Mouse (Mus musculus) erythroblast, embryonic 14.5 days (primary cell): ENCODE data around the gene Akr1d1. TPM values are rescaled to one million over a fixed set of nuclear protein-coding genes. Genes with fewer than 3 reads are reported as not detected.

Source experiments
- H3K27me3 ChIP-seq: 2 replicates; pipeline ENCODE4 v1.6.1; 2012; ENCODE audit warnings: inconsistent platforms; ENCODE audit not compliant: control insufficient read depth
- H3K36me3 ChIP-seq: 2 replicates; pipeline ENCODE4 v1.6.1; 2012; ENCODE audit warnings: mild to moderate bottlenecking, inconsistent platforms; ENCODE audit not compliant: control insufficient read depth
- H3K4me1 ChIP-seq: 2 replicates; pipeline ENCODE4 v1.6.1; 2012; ENCODE audit warnings: inconsistent platforms; ENCODE audit not compliant: control insufficient read depth
- H3K4me3 ChIP-seq: replicated peaks from 2 replicates; pipeline ENCODE3; 2012; ENCODE audit warnings: moderate library complexity, mild to moderate bottlenecking, inconsistent platforms
- H3K9me3 ChIP-seq: 2 replicates; pipeline ENCODE4 v1.6.1; 2012; ENCODE audit warnings: low read length, inconsistent platforms, mixed read lengths; ENCODE audit not compliant: control insufficient read depth
- GATA1 ChIP-seq: IDR thresholded peaks from 2 replicates; pipeline ENCODE4 v1.6.1; 2012; ENCODE audit warnings: low read length, inconsistent platforms, mixed read lengths
- TAL1 ChIP-seq: IDR thresholded peaks from 3 replicates; pipeline ENCODE4 v1.6.1; 2012; ENCODE audit warnings: low read length, inconsistent platforms, mixed read lengths
- polyA plus RNA-seq: library from polyadenylated mRNA; stranded (reverse); fragments of >175 nt; gene quantifications from 2 replicates; pipeline ENCODE4 v1.2.3, GENCODE M21; 2012

The Akr1d1 gene
- polyA plus RNA-seq, 1 experiment: not detected

DNA sequence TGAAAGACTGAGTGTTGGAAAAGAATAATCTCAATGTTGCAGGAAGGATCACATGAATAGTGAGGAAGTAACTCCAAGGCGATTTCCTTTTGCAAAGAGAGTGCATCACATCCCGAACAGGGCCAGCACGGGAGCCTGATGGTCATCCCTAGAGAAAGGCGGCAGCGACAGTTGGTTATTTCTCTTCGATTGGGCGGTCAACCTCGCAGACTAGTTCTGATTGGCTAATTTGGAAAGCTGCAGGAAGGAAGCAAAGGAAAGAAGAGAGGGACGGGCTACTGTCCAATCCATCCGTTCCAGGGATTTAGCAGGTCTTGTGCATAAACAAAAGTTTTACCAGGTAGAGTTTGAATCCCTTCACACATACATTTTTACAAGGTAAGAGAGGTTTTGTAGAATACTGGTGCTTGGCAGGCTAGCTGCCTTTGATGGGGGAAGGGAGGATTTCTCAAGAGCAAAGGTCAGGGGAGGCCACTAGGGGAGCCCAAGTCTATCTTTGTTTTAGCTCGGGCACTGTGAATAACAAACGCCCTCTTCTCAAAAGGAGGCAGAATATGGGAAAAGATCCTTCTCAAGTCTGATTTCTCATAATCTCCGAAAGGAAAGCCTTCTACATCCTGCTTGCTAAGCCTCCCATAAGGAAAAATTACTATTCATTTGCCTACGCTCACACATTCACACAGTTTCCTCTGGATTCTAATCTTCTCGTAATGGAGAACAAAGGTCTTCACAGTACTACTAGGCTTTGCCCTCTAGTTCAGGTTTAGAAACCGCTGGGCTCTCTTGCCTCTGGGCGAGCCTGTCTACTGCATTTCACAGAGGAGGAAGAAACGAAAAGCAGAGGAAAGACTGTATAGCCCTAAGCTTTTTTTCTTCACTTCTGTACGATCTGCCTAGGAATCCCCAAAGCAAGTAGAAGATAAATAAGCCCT is 62.4 kb downstream of the Akr1d1 start:
- TF ChIP-seq TAL1: no peak
- TF ChIP-seq GATA1: no peak

DNA sequence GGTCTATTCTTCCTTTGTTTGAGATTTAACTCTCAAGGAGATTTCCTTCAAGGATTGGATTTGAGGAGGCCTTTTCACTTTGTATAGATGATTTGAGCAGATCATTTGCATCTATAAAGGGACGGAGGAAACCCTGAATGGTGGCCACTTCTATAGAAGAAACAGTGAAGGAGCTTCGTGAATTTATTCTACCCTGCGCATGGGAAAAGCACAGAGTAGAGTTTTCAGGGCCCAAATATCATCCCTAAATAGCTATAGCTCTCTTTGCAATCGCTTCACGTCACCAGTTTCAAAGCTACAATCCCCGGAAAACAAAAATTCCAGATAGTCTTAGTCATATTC is 63.0 kb downstream of the Akr1d1 start:
- Histone ChIP-seq H3K9me3 (no peaks in the 10 kb centered on the region), H3K4me1 (no peaks in the 10 kb centered on the region), H3K36me3 (no peaks in the 10 kb centered on the region), H3K4me3 (no peak overlapping the region), H3K27me3 (no peaks in the 10 kb centered on the region)
- TF ChIP-seq TAL1 (no peak), GATA1 (no peak)

More for the DNA sequence above, 62.4 kb downstream of the Akr1d1 start:
- no peaks in the 10 kb centered on the region for H3K4me1 ChIP-seq
- no peak overlapping the region for H3K4me3 ChIP-seq
- H3K9me3 ChIP-seq: no peaks in the 10 kb centered on the region
- no peaks in the 10 kb centered on the region for H3K36me3 ChIP-seq
- no peaks in the 10 kb centered on the region for H3K27me3 ChIP-seq

DNA sequence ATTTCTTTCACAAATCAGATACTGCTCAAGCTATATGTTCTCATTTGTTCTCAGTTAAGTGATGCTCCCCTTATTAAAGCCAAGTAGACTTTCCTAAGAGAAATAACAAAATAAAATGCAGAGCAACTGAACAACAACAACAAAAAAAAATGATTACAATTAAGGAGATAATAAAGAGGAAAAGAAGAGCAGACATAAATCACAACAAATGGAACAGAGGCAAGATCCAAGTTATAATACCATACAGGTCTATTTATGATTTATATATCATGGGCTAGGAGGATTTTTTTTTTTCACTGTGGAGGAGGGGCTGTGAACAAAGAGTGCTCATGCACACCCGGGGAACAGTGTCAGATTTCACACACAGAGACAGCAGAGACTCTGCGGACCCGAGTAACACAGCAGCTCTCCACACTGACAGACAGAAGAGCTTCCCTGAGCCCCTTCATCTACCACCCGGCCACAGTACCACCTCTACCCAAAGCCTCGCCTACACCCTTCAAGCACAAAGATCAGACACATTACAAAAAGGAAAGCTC is 63.6 kb downstream of the Akr1d1 start:
- no peaks in the 10 kb centered on the region for H3K36me3 ChIP-seq
- no peaks in the 10 kb centered on the region for H3K27me3 ChIP-seq
- H3K4me1 ChIP-seq: no peaks in the 10 kb centered on the region
- H3K9me3 ChIP-seq: no peaks in the 10 kb centered on the region
- TF ChIP-seq TAL1: no peak
- no peak for TF ChIP-seq GATA1
- H3K4me3 ChIP-seq: no peak overlapping the region

GRCm38 (mm10) chr6:37597088-37597487 is 67.1 kb downstream of the Akr1d1 start:
- H3K36me3 ChIP-seq: no peaks in the 10 kb centered on the region
- no peaks in the 10 kb centered on the region for H3K9me3 ChIP-seq
- no peak overlapping the region for H3K4me3 ChIP-seq
- no peaks in the 10 kb centered on the region for H3K27me3 ChIP-seq
- TF ChIP-seq TAL1: no peak
- TF ChIP-seq GATA1: no peak
- no peaks in the 10 kb centered on the region for H3K4me1 ChIP-seq

DNA sequence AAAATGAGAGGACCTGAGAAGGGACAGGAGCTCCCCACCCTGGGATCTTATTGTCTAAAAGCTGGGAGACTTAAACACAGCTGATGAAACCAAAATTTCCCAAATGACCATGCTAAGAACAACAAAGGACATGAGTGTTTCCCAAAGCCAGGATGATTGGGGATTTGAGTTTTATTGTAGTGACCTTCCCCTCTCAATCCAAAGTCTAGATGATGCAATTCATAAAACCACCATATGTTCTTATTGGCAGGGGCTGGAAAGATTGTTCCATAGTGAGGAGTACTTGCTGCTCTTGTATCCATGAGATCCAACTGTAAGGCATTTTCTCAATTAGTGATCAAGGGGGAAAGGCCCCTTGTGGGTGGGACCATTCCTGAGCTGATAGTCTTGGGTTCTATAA is 68.1 kb downstream of the Akr1d1 start:
- TF ChIP-seq TAL1 (no peak), GATA1 (no peak)
- H3K4me3 ChIP-seq: no peak overlapping the region

GRCm38 (mm10) chr6:37600976-37601498 is 71.1 kb downstream of the Akr1d1 start:
- no peaks in the 10 kb centered on the region for H3K9me3 ChIP-seq
- H3K4me3 ChIP-seq: no peak overlapping the region
- no peaks in the 10 kb centered on the region for H3K36me3 ChIP-seq
- TF ChIP-seq TAL1: no peak
- no peaks in the 10 kb centered on the region for H3K27me3 ChIP-seq
- no peaks in the 10 kb centered on the region for H3K4me1 ChIP-seq

More for the DNA sequence above, 68.1 kb downstream of the Akr1d1 start:
- Histone ChIP-seq H3K9me3 (no peaks in the 10 kb centered on the region), H3K27me3 (no peaks in the 10 kb centered on the region), H3K4me1 (no peaks in the 10 kb centered on the region), H3K36me3 (no peaks in the 10 kb centered on the region)

DNA sequence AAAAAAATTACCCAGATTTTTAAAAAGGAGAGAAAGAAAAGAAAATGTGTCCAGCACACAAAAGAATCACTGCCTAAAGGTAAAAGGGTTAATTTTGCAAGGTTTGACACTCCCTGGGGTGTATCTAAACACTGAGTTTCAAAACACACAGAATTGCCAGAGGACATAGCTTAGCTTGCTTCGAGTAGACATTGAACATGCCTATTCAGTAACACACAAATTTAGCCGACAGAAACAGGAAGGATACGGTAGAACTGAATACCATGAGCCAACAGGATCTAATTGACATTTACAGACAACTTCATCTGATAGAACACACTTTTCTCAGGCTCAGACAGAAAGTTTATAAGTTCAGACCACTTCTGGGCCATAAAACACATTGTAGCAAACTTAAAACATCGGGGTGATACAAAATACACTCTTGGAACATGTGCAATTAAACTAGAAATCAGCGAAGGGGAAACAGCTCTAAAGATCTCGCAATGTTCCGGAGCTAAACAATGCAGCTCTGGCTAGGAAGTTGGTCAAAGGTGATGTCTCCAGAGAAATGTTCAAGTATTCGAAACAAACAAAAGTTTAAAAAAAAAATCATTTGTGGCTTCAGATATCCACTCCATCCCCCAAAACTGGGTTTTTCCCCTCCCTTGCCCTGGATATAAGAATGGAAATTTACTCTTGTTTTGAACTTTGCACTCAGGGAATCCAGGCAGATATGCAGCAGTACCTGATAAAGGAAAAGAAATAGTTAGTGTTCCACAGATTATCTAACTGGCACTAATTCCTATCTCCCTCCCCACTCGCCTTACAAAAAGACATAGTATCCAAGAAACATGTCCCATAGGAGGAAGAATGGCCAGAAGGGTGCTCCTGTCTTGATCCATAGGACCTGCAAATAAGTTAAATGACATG is 73.1 kb downstream of the Akr1d1 start:
- Histone ChIP-seq H3K27me3 (no peaks in the 10 kb centered on the region), H3K9me3 (no peaks in the 10 kb centered on the region), H3K4me3 (no peak overlapping the region), H3K36me3 (no peaks in the 10 kb centered on the region), H3K4me1 (no peaks in the 10 kb centered on the region)
- TF ChIP-seq TAL1 (no peak), GATA1 (no peak)

GRCm38 (mm10) chr6:37604178-37604883 is 74.4 kb downstream of the Akr1d1 start:
- Histone ChIP-seq H3K4me1 (no peaks in the 10 kb centered on the region), H3K36me3 (no peaks in the 10 kb centered on the region), H3K27me3 (no peaks in the 10 kb centered on the region), H3K4me3 (no peak overlapping the region), H3K9me3 (no peaks in the 10 kb centered on the region)
- TF ChIP-seq TAL1 (no peak), GATA1 (no peak)
